Mouse (Mus musculus) embryonic fibroblast, embryonic 13.5 days (primary cell): ENCODE data around the gene Aadacl4. TPM values are rescaled to one million over a fixed set of nuclear protein-coding genes. Genes with fewer than 3 reads are reported as not detected.
"Not testable (repeated sequence)": the region's sequence is repeated elsewhere in the genome, so short reads cannot be mapped to it uniquely, and the experiment has no call there.

Experiments used
- H3K27ac ChIP-seq: 2 replicates; pipeline ENCODE4 v1.5.1; 2012; ENCODE audit warnings: low read length, control low read depth, inconsistent platforms; ENCODE audit not compliant: insufficient read depth
- H3K4me1 ChIP-seq: 2 replicates; pipeline ENCODE4 v1.6.1; 2011; ENCODE audit warnings: low read length; ENCODE audit not compliant: control insufficient read depth, insufficient read depth
- H3K4me3 ChIP-seq: 2 replicates; pipeline ENCODE4 v1.5.1; 2011; ENCODE audit warnings: mild to moderate bottlenecking, control low read depth, low read length; ENCODE audit not compliant: insufficient read depth
- CTCF ChIP-seq: IDR thresholded peaks from 2 replicates; pipeline ENCODE4 v1.5.1; 2011; ENCODE audit warnings: mild to moderate bottlenecking, control low read depth, low read length, moderate library complexity, borderline replicate concordance; ENCODE audit not compliant: insufficient read depth
- POLR2A ChIP-seq: IDR thresholded peaks from 2 replicates; pipeline ENCODE4 v1.6.1; 2011; ENCODE audit warnings: low read depth, mild to moderate bottlenecking, control low read depth, low read length, moderate library complexity
- polyA plus RNA-seq: library from polyadenylated mRNA; stranded (reverse); fragments of >200 nt; gene quantifications from 2 replicates; pipeline ENCODE4 v1.2.4, GENCODE M21; 2011; ENCODE audit warnings: low read depth; ENCODE audit not compliant: missing spikeins, insufficient read length

Gene Aadacl4
- polyA plus RNA-seq: not detected in 2 replicates

DNA sequence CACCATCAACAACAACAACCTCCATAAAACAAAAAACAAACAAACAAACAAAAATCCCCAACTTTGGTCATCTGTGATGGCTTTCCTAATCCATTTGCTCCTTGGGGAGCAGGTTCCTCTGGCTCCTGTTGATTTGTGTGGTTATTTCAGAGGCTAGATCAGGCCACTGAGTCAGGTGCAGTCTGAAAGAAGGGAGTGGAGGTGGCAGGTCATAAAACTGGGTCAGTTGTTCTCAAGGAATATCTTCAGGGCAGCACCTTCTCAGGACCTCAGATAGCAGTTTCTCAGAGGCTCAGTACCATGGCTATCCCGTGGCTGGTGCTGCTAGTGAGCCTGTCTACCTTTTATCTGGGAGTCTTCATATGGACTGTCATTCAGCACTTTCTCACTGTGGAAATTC is at the start of gene Aadacl4:
Gene Aadacl4, plus strand, starts transcription at position 301 of the 400 bp plus-strand sequence.
- Histone ChIP-seq H3K4me1 (no peaks in the 10 kb centered on the region), H3K27ac (no peak within 1 kb of the TSS), H3K4me3 (no peak within 1 kb of the TSS)
- TF ChIP-seq POLR2A (no peak), CTCF (no peak)

GRCm38 (mm10) chr4:144565034-144565433 is 48.5 kb upstream of the Aadacl4 start, which contains the start of gene Gm13124:
TSS of gene Gm13124 (minus strand) at chr4:144565134.
- no peak within 1 kb of the TSS for H3K4me3 ChIP-seq
- H3K4me1 ChIP-seq: no peaks in the 10 kb centered on the region
- H3K27ac ChIP-seq: no peak within 1 kb of the TSS
- TF ChIP-seq CTCF: no peak
- no peak for TF ChIP-seq POLR2A

- H3K4me3 ChIP-seq: no peak overlapping the region
- TF ChIP-seq CTCF (no peak), POLR2A (no peak)
- no peak overlapping the region for H3K27ac ChIP-seq
- H3K4me1 ChIP-seq: no peaks in the 10 kb centered on the region
Measured at GRCm38 (mm10) chr4:144567752-144568151, 45.8 kb upstream of the Aadacl4 start.

DNA sequence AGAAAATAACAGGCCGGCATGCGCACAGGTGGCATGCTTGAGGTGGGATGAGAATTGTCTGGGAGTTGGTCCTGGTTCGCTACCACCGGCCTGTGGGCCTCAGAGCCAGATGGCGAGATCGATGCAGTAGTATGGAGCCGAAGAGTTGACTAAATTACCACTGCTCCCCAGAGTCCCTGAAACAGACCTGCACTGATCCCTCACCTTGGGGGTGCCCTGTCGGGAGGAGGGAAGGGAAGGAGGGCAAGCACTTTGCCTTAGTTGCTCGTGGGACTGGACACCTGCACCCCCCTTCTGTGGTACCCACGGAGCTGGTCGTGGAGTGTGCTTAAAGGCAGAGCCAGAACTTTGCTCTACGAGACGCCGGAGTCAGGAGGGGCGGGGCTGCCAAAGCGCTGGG is 27.3 kb upstream of the Aadacl4 start:
- H3K27ac ChIP-seq, H3K4me1 ChIP-seq: not testable (repeated sequence)

DNA sequence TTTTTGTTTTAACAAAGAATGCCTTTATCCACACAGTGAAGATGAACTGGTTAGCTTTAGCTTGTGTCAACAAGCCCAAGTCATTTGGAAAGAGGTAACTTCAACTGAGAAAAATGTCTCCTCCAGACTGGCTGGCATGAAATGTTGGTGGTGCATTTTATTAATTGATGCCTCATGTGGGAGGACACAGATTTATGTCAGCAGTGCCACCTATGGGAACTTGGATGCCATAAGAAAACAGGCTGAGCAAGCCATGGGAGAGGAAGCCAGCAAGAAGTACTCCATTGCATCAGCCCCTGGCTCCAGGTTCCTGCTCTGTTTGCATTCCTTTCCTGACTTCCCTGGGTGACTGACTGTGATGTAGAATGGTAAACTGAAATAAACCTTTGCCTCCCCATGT is 20.7 kb upstream of the Aadacl4 start:
- no peaks in the 10 kb centered on the region for H3K4me1 ChIP-seq
- TF ChIP-seq CTCF: no peak
- TF ChIP-seq POLR2A: no peak
- H3K27ac ChIP-seq: no peak overlapping the region
- no peak overlapping the region for H3K4me3 ChIP-seq

More for the DNA sequence above, 27.3 kb upstream of the Aadacl4 start:
- H3K4me3 ChIP-seq: not testable (repeated sequence)

- no peak for TF ChIP-seq CTCF
- TF ChIP-seq POLR2A: no peak
- no peaks in the 10 kb centered on the region for H3K4me1 ChIP-seq
- no peak overlapping the region for H3K4me3 ChIP-seq
- H3K27ac ChIP-seq: no peak overlapping the region
Measured at GRCm38 (mm10) chr4:144614586-144614985, 1.1 kb downstream of the Aadacl4 start.

GRCm38 (mm10) chr4:144638263-144638662 is 24.8 kb downstream of the Aadacl4 start:
- Histone ChIP-seq H3K4me3 (no peak overlapping the region), H3K27ac (no peak overlapping the region), H3K4me1 (no peaks in the 10 kb centered on the region)
- TF ChIP-seq POLR2A: no peak
- TF ChIP-seq CTCF: no peak

Other genes starting within 250 kb of the Aadacl4 start
- not detected in 2 replicates for gene Pramef20, start 235.8 kb upstream of the Aadacl4 start, polyA plus RNA-seq
- gene Pramef12, start 205.2 kb upstream of the Aadacl4 start, polyA plus RNA-seq: not detected in 2 replicates
- not detected in 2 replicates for gene 1700012P22Rik, start 174.9 kb upstream of the Aadacl4 start, polyA plus RNA-seq
- gene Gm9944, start 160.4 kb upstream of the Aadacl4 start, polyA plus RNA-seq: not detected in 2 replicates
- gene Aadacl3, start 150.0 kb upstream of the Aadacl4 start, polyA plus RNA-seq: not detected in 2 replicates
- gene 9430007A20Rik, start 93.9 kb upstream of the Aadacl4 start, polyA plus RNA-seq: not detected in 2 replicates
- gene Gm13124, start 48.6 kb upstream of the Aadacl4 start, polyA plus RNA-seq: not detected in 2 replicates
- gene Gm436, start 72.7 kb downstream of the Aadacl4 start, polyA plus RNA-seq: not detected in 2 replicates
- not detected in 2 replicates for gene Gm13178, start 107.7 kb downstream of the Aadacl4 start, polyA plus RNA-seq
- not detected in 2 replicates for gene Gm438, start 172.9 kb downstream of the Aadacl4 start, polyA plus RNA-seq